Mouse (Mus musculus): ENCODE measurements at regions not wholly inside any gene's neighbourhood (a gene's known extent, or its start where the extent isn't known, plus 50 kb on each side); places are given as distances from the start of the nearest gene placed in this dataset.

DNA sequence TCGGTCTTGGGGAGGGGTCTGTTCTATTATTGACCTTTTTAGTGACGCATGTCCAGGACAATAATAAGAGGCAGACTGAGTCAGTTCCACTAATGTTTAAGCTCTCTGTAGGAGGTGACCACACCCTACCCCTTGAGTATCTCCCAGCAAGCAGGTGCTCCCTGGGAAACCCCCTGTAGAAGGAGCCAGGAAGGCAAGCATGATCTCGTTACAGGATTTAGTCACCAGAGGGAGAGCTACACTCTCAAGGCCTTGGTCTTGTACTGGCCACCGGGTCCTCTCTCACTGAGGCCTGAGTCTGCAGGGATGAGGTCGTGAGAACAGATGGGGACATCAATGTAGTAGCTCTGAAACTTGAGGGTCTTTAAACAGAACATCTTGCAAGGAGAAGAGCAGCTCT is 55.3 kb upstream of the Ccnd2 start:
- DNase-seq (ENCODE audit: low spot score) = no peak

- DNase-seq (ENCODE audit: low spot score) = no peak
Measured at GRCm38 (mm10) chr6:127213355-127213754, 61.4 kb upstream of the Ccnd2 start.

- DNase-seq (ENCODE audit: low spot score) = no peak
Measured at GRCm38 (mm10) chr6:127215915-127216314, 63.9 kb upstream of the Ccnd2 start.

- DNase-seq (ENCODE audit: low spot score) = no peak
Measured at GRCm38 (mm10) chr6:127218634-127219445, 66.8 kb upstream of the Ccnd2 start.

DNA sequence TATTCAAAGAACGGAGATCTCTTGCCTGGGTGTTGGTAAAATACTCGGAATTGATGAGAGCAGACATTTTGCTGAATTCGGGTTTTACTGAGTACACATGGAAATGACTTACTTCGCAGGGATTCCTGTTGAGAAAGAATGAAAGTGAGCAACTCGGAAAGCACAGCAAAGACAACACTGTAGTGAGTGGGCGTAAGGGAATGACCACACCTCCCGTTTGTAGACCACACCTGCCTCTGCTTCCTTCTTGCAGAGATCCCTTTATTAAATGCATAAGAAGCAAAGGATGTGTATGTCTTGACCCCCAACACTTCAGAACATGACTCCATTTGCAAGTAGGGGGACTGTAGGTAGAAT is 67.4 kb upstream of the Ccnd2 start:
- no peak for DNase-seq (ENCODE audit: low spot score)

DNA sequence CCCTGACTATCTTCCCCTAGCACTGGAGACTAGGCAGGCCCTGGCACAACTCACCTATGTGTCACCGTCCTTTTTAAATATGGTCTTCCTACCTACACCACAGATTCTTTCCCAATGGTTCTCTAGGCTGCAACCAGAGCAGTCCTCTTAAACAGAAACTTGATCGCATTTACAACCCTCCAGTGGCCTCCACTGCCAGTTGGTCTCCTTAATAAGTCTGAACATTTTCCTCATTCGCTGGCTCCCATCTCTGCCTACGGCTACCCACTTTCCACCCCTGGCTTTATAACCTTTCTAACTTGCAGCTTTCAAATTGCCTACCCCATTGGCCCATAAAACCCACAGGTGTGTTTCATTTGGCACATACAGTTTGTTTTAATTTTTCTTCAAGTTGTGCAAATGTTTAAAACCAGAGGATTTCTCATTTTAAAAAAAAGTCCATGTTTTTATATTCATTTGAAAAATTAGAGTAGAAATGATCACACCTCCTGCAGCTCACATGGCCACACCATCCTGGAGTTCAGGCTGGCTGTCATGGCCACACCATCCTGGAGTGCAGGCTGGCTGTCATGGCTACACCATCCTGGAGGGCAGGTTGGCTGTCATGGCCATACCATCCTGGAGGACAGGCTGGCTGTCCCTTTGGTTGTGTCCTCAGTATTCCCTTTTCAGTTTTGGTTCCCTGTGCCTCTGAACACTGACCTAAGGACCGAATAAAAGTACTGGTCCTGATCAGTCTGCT is 74.4 kb upstream of the Ccnd2 start:
- no peak for DNase-seq (ENCODE audit: low spot score)

DNA sequence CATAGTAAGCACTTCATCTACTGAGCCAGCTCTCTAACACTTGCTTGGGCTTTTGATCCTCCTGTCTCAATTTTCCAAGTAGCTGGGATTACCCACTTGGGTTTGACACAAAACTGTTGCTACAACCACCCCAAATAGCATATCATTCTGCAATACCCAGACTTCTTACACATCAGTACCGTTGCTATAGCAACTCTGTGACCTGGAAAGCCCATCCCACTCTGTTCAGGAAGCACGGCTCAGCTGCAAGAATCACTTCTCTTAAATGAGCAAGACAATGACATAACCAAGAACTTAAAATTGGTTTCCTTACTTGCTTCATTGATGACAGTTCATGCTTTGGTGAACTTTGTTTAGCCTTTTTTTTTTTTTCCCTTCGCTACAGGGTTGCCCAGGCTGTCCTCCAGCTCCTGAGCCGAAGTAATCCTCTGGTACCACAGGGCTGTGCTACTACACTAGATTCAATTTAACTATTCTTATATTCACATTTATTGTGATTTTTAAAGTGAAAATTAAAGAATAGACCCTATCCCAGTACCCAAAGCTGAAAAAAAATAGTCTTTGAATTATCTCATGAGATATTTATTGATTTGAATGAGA is 84.6 kb upstream of the Ccnd2 start:
- DNase-seq (ENCODE audit: low spot score) = no peak

DNA sequence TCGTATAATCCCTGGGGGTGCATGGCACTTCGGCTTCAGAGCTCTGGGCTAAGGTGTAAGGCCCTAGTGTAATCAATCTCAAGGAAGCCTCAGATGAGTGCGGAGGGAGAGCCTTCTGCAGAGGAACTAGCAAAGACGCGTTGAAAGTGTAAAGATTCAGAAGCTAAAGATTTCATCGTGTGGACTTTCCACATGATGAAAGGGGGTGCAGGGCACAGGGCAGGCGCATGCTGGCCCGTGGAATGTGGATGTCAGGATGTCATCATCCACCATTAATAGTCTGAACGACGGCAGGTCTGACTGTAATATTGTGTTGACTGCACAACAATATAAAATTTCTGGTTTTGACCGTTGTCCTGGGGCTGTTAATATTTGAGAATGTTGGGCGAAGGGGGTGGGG is 85.2 kb upstream of the Ccnd2 start:
- DNase-seq (ENCODE audit: low spot score) = no peak

DNA sequence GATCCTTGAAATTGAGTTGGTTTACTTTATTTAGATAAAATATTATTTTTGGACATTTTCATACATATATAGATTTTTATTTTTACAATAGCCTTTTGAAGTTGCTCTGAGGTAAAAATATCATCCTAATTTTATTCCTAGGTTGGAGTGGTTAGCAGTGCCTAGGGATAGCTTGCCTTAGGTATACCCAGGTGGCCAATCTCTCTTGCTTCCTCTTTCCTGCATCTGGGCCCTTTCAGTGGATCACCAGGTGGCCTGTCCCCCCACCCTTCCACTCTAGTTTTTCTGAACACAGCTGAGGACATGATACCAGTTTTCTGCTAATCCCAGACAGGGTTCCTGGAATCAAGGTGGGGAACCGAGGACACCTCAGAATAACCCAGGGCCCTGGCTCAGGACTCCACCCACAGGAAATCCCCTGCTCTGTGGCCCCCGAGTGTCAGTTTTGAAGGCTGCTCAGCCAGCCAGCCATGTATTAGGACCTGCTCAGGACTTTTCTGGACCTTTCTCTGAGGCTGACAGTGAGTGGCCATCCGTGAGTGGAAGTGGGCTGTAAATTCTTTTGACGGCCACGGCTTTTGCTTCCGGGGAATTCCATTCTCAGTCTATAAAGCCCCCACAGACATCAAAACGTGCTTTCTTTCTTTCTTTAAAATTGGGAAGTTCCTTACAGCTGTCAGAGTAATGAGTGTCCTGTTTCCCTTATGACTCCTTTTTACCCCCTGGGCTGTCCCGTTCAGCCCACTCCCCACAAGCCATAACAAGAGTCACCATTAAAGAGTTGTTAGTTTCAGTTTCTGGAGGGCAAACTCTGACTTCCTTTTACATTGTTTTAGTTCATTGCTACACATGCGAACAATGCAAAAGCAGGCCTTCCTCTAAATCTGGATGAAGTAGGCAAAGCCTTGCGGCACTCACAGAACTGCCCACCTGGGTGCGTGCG is 87.8 kb upstream of the Ccnd2 start:
- no peak for DNase-seq (ENCODE audit: low spot score)

DNA sequence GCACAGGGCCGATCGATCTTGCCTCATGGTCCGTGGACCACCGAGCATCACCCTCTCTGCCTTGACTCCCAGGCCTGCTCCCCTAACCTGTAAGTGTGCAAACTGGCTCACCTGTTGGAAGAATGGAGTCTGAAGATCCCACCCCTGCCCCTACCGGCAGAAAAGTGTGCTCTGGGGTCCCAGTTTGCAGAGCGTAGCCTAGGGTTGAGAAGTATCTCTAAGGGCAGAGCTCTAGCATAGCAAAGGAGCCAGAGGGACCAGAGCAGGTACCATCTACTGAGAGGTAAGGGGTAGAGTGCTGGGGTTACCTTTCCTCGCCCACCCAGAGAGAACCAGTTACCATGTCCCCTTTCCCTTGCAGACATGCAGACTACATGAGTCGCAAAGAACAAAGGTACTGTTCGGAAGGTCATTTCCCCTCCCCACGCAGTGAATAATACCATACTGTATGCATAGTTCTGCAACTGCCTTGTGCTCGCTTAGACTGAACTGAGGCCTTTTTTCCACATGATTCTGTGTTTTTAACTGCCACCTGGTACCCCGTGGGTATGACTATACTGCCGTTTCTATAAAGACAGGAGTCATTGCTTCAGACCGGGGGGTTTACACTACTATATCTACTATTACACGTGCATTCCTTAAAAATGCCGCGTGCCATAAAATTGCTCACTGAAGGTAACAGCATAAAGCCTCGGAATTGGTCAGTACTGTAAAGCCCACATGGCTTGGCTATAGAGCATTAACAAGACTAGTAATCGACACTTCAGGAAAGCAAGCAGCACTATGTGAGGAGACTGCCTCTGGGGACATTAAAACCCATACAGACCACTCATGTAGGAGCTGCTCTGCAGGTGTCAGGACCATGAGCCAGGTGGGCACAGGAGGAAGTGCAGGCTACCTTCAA is 88.7 kb upstream of the Ccnd2 start:
- DNase-seq (ENCODE audit: low spot score) = no peak

DNA sequence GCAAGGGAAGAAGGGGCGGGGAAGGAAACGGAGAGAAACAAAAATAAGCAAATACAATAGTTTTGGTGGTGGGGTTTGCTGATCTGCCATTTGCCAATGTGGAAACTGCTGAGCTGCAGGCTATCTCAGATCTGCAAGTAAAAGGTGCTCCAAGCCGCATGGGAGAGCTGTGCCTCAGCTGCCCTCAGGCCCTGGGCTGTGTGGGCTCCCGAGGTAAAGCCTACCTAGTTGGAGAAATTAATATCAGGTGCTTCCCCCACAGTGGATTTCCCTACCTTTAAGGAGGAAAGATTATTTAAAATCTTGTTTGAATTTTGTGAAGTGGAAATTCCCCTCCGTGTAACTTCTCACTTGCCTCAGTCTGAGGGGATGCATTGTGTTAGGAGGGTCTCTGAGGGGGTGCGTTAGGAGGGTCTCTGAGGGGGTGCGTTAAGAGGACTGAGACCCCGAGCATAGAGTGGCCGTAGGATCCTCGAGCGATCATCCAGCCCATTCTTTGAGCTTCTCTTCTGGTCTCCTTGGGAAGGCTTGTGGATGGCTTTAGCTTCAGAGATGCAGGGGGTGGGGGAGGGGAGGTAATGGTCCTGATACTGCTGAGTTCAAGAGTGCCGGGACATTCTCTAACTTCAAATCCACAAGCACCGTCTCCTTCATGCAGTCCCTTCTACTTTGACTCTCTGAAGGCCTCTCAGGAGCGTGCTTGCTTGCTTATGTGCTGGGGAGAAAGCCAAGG is 89.9 kb upstream of the Ccnd2 start:
- no peak for DNase-seq (ENCODE audit: low spot score)

DNA sequence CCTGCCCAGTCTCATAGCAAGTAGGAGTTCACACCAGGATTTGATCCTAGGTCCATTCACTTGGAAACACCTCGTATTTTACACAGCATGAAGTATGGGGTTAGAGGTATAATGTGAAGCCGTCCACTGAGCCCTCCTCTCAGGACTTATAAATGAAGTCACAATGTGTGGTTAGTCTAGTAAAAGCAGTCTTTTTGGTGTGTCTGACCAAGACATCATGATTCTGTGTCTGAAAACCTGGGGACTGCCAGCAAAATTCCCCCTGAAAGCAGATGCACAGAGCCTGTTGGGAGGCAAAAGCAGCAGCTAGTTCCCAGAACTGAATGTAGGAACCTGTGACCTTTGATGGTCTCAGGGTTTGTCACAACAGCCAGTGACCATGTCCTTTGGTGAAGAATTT is 91.0 kb upstream of the Ccnd2 start:
- no peak for DNase-seq (ENCODE audit: low spot score)

DNA sequence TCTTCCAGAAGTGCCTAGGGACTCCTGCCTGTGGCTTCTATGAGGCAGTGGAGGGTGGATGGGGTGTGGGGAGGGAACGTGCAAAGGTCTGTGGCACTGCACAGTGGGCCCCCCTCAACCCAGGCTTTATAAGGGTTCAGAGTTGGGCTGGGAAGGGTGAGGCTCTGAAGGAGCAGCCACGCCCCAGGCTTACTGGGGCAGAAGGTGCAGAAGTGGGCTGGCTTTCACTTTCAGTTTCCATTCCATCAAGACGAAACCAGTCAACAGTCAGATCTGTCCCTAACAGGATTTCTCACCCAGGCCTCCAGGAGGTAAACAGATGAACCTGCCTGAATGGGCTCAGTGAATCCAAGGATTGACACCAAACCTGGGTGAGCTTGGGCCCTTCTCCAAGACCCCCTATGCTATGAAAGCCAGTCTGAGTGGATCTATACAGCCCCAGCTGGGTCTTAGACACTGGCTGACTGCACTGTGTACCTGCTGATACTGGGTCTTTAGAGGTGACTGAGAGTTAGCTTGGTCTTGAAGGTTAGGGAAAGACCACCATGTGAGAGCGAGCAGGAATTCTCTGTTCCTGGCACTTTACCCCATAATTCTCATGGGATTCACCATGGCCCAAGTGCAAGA is 93.9 kb upstream of the Ccnd2 start:
- DNase-seq (ENCODE audit: low spot score) = no peak

DNA sequence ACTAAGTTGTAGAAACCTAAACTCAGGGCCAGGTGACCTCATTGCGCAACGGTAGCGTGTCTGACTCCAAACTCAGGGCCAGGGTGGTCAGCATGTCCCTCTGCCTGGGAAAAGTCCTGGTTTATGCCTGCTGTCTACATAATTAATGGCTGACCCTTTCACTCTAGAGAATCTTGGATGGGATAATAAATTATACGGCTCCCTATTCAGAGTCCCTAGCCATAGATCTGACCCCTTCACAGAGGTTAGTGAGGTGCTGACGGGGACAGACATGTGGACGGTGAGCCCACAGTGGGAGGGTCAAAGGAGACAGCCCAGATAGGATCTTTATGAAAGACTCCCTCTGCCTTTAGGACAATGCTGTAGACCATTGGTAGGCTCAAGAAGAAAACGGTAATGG is 94.7 kb upstream of the Ccnd2 start:
- DNase-seq (ENCODE audit: low spot score) = no peak

DNA sequence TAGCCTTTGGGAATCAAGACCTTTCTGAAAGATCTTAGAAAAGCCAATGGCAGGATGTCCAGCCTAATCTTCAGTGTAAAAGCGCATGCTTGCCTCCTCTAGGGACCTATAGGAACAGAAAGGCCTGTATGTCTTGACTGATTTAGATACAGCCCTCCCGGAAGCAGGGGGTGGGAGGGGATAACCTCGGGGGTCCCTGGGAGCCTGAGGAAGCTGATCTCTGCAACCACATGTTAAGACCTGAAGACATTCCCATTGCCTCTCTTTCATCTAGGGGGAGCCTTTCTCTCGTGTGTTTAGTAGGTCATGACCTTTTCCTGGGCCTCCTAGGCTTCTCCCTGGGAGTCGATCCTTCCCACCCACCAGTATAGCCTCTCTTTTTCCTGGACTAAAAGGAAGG is 95.3 kb upstream of the Ccnd2 start:
- no peak for DNase-seq (ENCODE audit: low spot score)

DNA sequence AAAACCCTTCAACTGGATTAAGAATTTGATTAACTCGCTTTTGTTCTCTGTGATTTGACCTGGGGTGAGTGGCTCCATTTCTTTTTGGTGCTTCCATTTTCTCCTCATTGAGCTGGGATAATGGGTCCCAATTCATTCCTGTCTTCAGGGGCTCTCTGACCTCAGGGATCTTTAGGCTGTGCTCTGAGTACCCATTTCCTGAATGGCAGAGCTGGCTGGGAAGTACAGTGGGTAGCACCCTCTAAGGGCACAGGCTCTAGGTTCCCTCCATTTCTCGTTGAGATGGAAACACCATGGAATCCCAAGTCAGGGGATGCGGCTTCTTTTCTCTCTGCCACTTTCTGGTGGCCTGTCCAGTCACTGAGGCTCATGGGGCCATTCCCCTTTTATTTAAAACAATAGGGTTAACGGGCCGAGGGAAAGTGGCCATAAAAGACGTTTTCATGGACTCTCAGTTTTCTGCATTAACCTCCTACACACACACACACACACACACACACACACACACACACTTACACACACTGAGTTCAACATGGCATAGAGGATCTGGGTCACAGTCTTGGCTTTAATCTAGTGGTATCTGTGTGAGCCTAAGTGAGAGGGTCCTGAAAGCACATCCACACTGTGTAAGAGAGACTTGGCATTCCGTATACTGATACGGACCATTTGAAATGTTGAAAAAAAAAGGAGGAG is 98.3 kb upstream of the Ccnd2 start:
- DNase-seq (ENCODE audit: low spot score) = no peak

DNA sequence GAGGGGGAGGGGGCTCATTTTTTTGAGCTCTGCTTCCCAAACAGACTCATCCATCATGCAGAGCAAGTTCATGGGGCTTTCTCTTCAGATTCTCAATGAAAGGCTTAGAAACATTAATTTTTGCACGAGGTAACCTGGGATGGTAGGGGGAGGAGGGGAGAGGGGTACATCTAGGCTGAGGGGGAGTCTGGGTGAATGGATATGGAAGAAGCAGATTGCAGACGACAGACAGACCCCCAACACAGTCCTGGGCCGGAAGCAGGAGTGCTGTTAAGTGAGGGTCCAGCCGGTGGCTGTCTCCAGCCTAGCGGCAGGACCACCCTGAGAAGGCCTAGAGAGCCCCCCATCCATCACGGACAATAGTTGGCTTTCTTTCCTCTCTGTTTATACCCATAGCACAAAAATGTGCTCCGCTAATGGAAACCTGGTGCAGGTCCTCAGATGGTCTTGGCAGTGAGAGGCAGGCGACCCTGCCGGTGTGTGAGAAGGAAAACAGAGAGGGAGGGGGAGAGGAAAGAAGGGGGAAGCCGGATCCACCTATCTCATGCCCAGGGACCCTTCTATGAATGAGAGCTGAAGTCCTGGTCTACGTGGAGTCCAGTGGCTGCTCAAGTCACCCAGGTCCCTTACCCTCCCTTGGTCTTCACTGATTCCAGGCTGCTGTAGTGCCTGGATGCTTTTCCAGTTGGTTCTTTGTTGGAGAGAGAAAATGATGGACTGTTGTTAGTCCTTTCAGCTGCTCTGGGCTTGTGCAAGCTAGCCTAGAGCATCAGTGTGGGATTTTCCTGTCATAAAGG is 99.1 kb upstream of the Ccnd2 start:
- DNase-seq (ENCODE audit: low spot score) = no peak

DNA sequence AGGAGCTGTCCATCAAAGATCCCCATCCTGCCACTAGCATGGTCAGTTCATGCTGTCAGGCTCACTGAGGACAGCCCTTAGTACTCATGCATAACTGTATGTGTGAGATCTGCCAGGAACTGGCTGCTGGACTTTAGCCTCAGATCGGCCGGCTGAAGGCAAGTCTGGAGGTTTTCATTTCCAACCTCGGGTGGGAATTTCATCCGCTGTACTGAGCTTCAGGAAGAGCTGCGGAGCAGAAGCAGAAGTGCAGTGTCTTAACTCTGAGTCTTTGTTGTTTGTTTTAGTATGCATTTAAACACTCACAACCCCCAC is 99.6 kb upstream of the Ccnd2 start:
- no peak for DNase-seq (ENCODE audit: low spot score)
